Mouse (Mus musculus): ENCODE measurements around the gene Capn1. TPM values are rescaled to one million over a fixed set of nuclear protein-coding genes. Genes with fewer than 3 reads are reported as not detected.
A peak's percentile ranks its signal among the peaks of the same experiment; 100 is the strongest.

Gene Capn1
- polyA plus RNA-seq, 1 experiment from 2014 or later, result 70.4 TPM

DNA sequence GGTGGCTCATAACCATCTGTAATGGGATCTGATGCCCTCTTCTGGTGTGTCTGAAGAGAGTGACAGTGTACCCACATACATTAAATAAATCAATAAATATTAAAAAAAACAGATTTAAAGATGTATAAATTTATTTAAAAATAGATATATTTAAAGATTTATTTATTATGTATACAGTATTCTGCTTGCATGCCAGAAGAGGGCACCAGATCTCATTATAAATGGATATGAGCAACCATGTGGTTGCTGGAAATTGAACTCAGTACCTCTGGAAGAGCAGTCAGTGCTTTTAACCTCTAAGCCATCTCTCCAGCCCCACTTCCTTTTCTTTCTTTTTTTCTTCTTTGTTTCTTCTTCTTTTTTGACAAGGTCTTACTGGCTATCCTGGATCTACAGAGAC is 24.3 kb upstream of the Capn1 start:
- CTCF ChIA-PET, result no interaction called here
- ATAC-seq (no peak), DNase-seq (ENCODE audit: low read depth, low spot score) (no peak)
- in situ Hi-C loops (cut with MboI; ENCODE audit: low pct_unique_long_range_greater_than_20kb), result no loop called here
- POLR2A ChIA-PET, result no interaction called here
- TF ChIP-seq CTCF (IDR thresholded peaks at IDR 0.05), result no peak
- no peaks in the 10 kb centered on the region for H3K27me3 ChIP-seq

GRCm38 (mm10) chr19:6038326-6038725 is 22.6 kb upstream of the Capn1 start:
- ATAC-seq, result no peak
- no peak for DNase-seq (ENCODE audit: low read depth, low spot score)
- no peak for TF ChIP-seq CTCF (IDR thresholded peaks at IDR 0.05)
- POLR2A ChIA-PET, result interaction anchor here (0.7 to 1.6 kb wide), 4 partner anchors 8 to 79 kb away, joined by 3 to 4 read pairs (median 4); partner anchors contain the start of gene Syvn1
- in situ Hi-C loops (cut with MboI; ENCODE audit: low pct_unique_long_range_greater_than_20kb), result no loop called here
- CTCF ChIA-PET, result interaction anchor here (1.2 kb wide), 1 partner anchor 20 kb away, joined by 5 read pairs; no protein-coding TSS in a partner anchor
- no peaks in the 10 kb centered on the region for H3K27me3 ChIP-seq

DNA sequence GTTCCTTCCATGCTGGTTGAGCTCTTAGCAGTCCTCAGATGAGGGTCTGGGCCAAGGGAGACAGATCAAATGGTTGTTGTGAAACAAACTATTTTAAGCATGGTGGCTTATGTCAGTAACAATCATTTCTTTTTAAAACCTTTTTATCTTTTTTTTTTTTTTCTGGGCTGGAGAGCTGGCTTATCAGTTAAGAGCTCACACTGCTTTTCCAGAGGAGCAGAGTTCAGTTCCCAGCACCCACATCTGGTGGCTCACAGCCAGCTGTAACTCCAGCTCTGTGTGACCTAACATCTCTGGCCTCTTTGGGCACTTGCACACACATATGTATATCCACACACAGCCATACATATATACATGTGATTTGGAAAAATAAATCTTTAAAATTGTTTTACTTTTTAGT is 22.0 kb upstream of the Capn1 start:
- DNase-seq (ENCODE audit: low read depth, low spot score) (no peak), ATAC-seq (no peak)
- no peak for TF ChIP-seq CTCF (IDR thresholded peaks at IDR 0.05)
- POLR2A ChIA-PET, result interaction anchor here (0.7 to 1.6 kb wide), 3 partner anchors 9 to 74 kb away, joined by 3 to 4 read pairs (median 3); partner anchors contain the start of gene Syvn1
- H3K27me3 ChIP-seq, result no peaks in the 10 kb centered on the region
- CTCF ChIA-PET, result no interaction called here
- in situ Hi-C loops (cut with MboI; ENCODE audit: low pct_unique_long_range_greater_than_20kb), result no loop called here

DNA sequence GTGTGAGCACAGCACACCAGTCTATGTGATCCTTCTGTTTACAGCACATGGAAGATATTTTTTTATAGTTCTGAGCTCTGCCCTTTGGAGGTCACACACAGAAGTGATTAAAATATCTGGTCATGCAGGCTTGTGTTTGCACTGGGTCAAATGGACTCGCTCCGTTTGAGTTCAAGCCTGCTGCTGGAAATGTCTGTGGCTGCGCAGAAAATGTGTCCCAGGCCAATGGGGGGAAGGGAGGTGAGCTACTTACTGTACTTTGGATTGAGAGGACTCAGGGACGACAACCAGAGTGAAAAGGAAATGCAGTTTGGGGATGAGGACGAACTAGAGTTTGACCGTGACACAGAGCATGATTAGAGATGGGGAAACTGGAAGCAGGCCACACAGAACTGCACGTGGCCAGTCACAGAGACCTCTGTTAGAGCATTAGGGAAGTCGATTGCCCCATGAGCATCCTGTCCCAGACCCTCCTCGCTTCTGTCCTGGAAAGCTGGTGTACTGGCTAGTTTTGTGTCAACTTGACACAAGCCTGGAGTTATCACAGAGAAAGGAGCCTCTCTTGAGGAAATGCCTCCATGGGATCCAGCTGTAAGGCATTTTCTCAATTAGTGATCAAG is 20.4 kb upstream of the Capn1 start:
- ATAC-seq (no peak), DNase-seq (ENCODE audit: low read depth, low spot score) (no peak)
- TF ChIP-seq CTCF (IDR thresholded peaks at IDR 0.05), result no peak
- in situ Hi-C loops (cut with MboI; ENCODE audit: low pct_unique_long_range_greater_than_20kb), result no loop called here
- ChIA-PET CTCF (interaction anchor here (1.1 kb wide), 2 partner anchors 18 to 21 kb away, joined by 3 read pairs; partner anchors contain the start of gene Capn1), POLR2A (interaction anchor here (0.5 kb wide), 1 partner anchor 21 kb away, joined by 4 read pairs; no protein-coding TSS in a partner anchor)
- peaks cover 4% of the 10 kb centered on the region for H3K27me3 ChIP-seq

DNA sequence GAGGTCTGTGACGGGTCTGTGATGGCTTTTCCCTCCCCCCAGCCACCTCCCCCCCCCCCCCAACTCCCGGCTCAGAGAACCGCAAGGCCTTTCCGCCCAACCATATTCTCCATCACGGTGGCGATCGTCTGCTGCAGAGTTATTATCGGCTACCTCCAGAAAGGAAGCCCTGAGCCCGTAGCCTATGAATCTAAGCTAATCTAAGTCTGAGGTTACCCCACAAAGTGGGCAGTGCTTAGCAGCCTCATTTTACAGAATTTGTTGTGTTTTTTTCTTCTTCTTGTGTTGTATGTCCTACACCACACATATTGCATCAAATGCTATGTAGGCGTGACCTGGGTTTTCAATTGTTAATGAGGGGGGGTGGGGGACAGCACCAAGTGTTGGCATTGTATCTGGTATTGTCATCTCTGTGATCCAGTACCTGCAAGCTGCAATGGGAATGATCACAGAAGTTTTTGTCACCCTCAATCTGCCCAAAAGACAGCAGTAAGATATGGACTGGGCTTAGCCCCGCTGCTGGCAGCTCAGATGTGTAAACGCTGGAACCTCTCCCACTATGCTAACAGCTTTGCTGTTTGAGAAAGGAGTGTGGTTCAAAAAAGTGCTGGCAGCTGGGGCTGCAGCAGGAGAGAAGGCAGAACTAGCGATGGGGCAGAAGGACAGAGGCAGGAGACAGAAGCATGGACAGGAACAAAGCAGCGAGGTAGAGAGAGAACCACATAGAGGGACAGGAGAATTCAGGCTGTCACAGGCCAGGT is 15.0 kb upstream of the Capn1 start:
- in situ Hi-C loops (cut with MboI; ENCODE audit: low pct_unique_long_range_greater_than_20kb), result no loop called here
- CTCF ChIA-PET, result no interaction called here
- POLR2A ChIA-PET, result no interaction called here

GRCm38 (mm10) chr19:6029426-6029825 is 13.7 kb upstream of the Capn1 start:
- ChIA-PET CTCF (no interaction called here), POLR2A (interaction anchor here (0.5 kb wide), 1 partner anchor 290 kb away, joined by 3 read pairs; no protein-coding TSS in a partner anchor)
- TF ChIP-seq CTCF (IDR thresholded peaks at IDR 0.05), result no peak

More for the DNA sequence above, 15.0 kb upstream of the Capn1 start:
- no peak for DNase-seq (ENCODE audit: low read depth, low spot score)
- ATAC-seq, result no peak
- TF ChIP-seq CTCF (IDR thresholded peaks at IDR 0.05), result no peak
- H3K27me3 ChIP-seq, result peaks cover 14% of the 10 kb centered on the region

DNA sequence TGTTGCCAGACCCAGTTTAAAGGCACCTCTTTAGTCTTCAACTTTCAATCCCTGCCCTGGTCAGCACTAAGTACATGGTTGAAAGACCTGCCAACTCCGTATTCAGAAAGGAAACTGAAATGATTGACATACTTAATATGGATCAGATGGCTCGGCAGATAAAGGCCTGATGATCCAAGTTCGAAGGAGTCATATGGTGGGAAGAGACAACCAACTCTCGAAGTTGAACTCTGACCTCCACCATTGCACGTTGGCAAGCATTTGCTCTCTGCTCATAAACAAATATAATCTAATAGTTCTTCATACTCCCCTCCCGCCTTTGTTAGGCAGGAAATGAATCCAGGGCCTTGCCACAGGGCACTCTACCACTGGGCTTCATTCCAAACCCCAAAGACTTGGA is 13.3 kb upstream of the Capn1 start:
- CTCF ChIA-PET, result no interaction called here
- TF ChIP-seq CTCF (IDR thresholded peaks at IDR 0.05), result no peak
- DNase-seq (ENCODE audit: low read depth, low spot score) (no peak), ATAC-seq (no peak)
- in situ Hi-C loops (cut with MboI; ENCODE audit: low pct_unique_long_range_greater_than_20kb), result no loop called here
- H3K27me3 ChIP-seq, result peaks cover 25% of the 10 kb centered on the region
- POLR2A ChIA-PET, result no interaction called here

More at GRCm38 (mm10) chr19:6029426-6029825, 13.7 kb upstream of the Capn1 start:
- peaks cover 23% of the 10 kb centered on the region for H3K27me3 ChIP-seq
- ATAC-seq (no peak), DNase-seq (ENCODE audit: low read depth, low spot score) (no peak)
- in situ Hi-C loops (cut with MboI; ENCODE audit: low pct_unique_long_range_greater_than_20kb), result no loop called here

- CTCF ChIA-PET, result no interaction called here
- POLR2A ChIA-PET, result no interaction called here
- TF ChIP-seq CTCF (IDR thresholded peaks at IDR 0.05), result no peak
- in situ Hi-C loops (cut with MboI; ENCODE audit: low pct_unique_long_range_greater_than_20kb), result no loop called here
- H3K27me3 ChIP-seq, result peaks cover 29% of the 10 kb centered on the region
- DNase-seq (ENCODE audit: low read depth, low spot score), result no peak
- ATAC-seq, result no peak
Observed at GRCm38 (mm10) chr19:6023930-6024329, 8.2 kb upstream of the Capn1 start.

DNA sequence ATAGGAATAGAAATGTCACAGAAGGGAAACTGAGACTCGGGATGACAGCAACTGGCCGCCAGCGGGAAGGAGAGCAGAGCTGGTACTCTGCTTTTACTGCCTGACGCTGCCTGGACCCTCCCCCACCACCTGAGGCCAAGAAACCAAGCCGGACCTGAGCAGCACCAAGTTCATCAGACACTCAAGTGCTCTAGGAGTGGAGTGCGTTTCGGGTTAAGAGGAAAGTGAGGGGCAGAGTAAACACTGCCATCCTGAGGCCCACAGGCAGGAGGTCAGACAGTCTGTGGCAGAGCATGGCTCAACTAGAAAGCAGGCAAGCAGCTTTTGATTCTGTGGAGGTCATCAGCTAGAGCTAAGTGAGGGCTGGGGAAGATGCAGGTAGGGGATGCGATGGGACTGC is 7.4 kb upstream of the Capn1 start:
- no peak for TF ChIP-seq CTCF (IDR thresholded peaks at IDR 0.05)
- in situ Hi-C loops (cut with MboI; ENCODE audit: low pct_unique_long_range_greater_than_20kb), result no loop called here
- CTCF ChIA-PET, result no interaction called here
- no peak for DNase-seq (ENCODE audit: low read depth, low spot score)
- no peak for ATAC-seq
- POLR2A ChIA-PET, result no interaction called here
- H3K27me3 ChIP-seq, result peaks cover 28% of the 10 kb centered on the region

DNA sequence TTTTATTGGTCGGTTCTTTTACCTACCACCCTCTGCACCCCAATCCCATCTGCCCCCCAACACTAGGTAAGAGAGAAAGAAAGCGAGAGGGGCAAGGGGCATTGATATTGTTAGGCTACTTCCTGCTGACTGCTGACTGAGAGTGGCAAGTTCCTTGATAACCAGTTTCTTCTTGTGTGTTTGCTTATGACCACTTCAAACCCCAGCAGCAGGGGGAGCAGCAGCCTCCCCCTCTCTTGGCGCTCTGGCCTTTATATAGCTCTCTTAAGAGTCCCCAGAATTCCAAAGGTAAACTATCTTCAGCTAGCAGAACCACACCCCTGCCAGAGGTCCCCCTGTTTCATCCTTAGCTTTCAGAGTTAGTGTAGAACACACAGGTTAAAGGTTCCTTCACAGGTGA is 4.6 kb upstream of the Capn1 start:
- peak; percentile 30 for TF ChIP-seq CTCF (IDR thresholded peaks at IDR 0.05)
- CTCF ChIA-PET, result interaction anchor here (3.9 kb wide), 1 partner anchor 55 kb away, joined by 46 read pairs; the partner anchor contains the start of gene Pola2
- POLR2A ChIA-PET, result no interaction called here
- no peak for ATAC-seq
- in situ Hi-C loops (cut with MboI; ENCODE audit: low pct_unique_long_range_greater_than_20kb), result no loop called here
- DNase-seq (ENCODE audit: low read depth, low spot score), result no peak
- H3K27me3 ChIP-seq, result peaks cover 16% of the 10 kb centered on the region

All from Patski (cell line).